Comparison of ENCODE assay signal across 8 mouse cellular contexts in the genomic region with DNA sequence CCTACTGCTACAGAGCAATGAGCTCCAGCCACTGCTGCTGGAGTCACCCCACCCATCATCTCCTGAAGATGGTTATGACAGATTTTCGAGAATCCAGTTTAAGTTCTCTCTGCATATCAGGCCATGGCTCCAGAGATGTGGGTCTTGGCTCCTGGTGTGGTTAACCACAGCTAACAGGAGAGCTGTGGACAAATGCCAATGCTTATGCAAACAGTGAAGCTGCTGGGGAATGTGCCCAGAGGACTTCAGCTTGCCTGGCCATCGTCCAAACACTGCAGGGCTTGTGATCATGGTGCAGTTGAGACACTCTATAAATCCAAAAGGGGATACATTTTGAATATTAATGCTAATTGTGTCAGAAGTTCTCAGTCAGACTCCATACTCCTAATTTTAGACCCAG.
DNase-seq lines count a peak whose midpoint lies in the region; ATAC-seq lines count a peak whose summit lies in the region.

No protein-coding gene starts in this region.

- no peaks in the 10 kb centered on the region; the same call in 1 of the 2 replicates for H3K9me3 ChIP-seq in midbrain, embryonic 14.5 days (ENCODE audit: control insufficient read depth, low read length)
- H3K9me3 ChIP-seq in midbrain, embryonic 16.5 days (replicated peaks; ENCODE audit: control insufficient read depth, low read length, poor library complexity, severe bottlenecking): no peaks in the 10 kb centered on the region; the same call in 1 of the 2 replicates
- H3K9me3 ChIP-seq in hindbrain, embryonic 14.5 days (ENCODE audit: control insufficient read depth, low read length): no peaks in the 10 kb centered on the region
- no peaks in the 10 kb centered on the region for H3K9me3 ChIP-seq in midbrain, embryonic 11.5 days (ENCODE audit: control insufficient read depth, low read length)

- no peaks in the 10 kb centered on the region for H3K4me1 ChIP-seq in midbrain, embryonic 14.5 days (ENCODE audit: control insufficient read depth, insufficient read depth, low read length)
- H3K4me1 ChIP-seq in midbrain, embryonic 16.5 days (ENCODE audit: control insufficient read depth, insufficient read depth, low read length): peaks cover under 1% of the 10 kb centered on the region; the same call in 1 of the 2 replicates
- no peaks in the 10 kb centered on the region for H3K4me1 ChIP-seq in hindbrain, embryonic 14.5 days (replicated peaks; ENCODE audit: control insufficient read depth, insufficient read depth, low read length)
- H3K4me1 ChIP-seq in midbrain, embryonic 11.5 days (ENCODE audit: control insufficient read depth, insufficient read depth, low read length): no peaks in the 10 kb centered on the region

- H3K4me2 ChIP-seq in midbrain, embryonic 14.5 days (ENCODE audit: low read length): no peak overlapping the region
- H3K4me2 ChIP-seq in midbrain, embryonic 16.5 days (ENCODE audit: low read length): no peak overlapping the region
- H3K4me2 ChIP-seq in hindbrain, embryonic 14.5 days (replicated peaks): no peak overlapping the region
- no peak overlapping the region for H3K4me2 ChIP-seq in midbrain, embryonic 11.5 days

- WGBS in midbrain, embryonic 14.5 days: 83% methylated on average over 2 of the region's 2 CpGs
- WGBS in midbrain, embryonic 16.5 days: 71% methylated on average over 2 of the region's 2 CpGs
- 78% methylated on average over 2 of the region's 2 CpGs for WGBS in hindbrain, embryonic 14.5 days
- WGBS in midbrain, embryonic 11.5 days: 65% methylated on average over 2 of the region's 2 CpGs

- H3K9ac ChIP-seq in midbrain, embryonic 14.5 days (replicated peaks; ENCODE audit: low read length): no peak overlapping the region
- H3K9ac ChIP-seq in midbrain, embryonic 16.5 days (ENCODE audit: low read depth, low read length): no peak overlapping the region
- no peak overlapping the region for H3K9ac ChIP-seq in hindbrain, embryonic 14.5 days
- no peak overlapping the region for H3K9ac ChIP-seq in midbrain, embryonic 11.5 days (ENCODE audit: low read length)

- H3K27me3 ChIP-seq in midbrain, embryonic 14.5 days (ENCODE audit: control insufficient read depth, insufficient read depth, low read length): no peaks in the 10 kb centered on the region
- no peaks in the 10 kb centered on the region for H3K27me3 ChIP-seq in midbrain, embryonic 16.5 days (ENCODE audit: control insufficient read depth, insufficient read depth, low read depth, low read length)
- no peaks in the 10 kb centered on the region for H3K27me3 ChIP-seq in hindbrain, embryonic 14.5 days (ENCODE audit: control insufficient read depth, insufficient read depth, low read length)
- H3K27me3 ChIP-seq in midbrain, embryonic 11.5 days (ENCODE audit: control insufficient read depth, insufficient read depth, low read length): no peaks in the 10 kb centered on the region

- peak; percentile 40 to 51 for DNase-seq in cerebellum, postnatal 10 days
- DNase-seq in cerebellum, adult 11-12 months: no peak
- peak; percentile 45 for DNase-seq in midbrain, embryonic 14.5 days
- peak; percentile 64 to 74 for DNase-seq in kidney, adult 8-10 months
- peak; percentile 9 for DNase-seq in ovary, postnatal 14 days (ENCODE audit: low spot score)
- no peak for DNase-seq in hindbrain, embryonic 14.5 days (ENCODE audit: low spot score)
- no peak for DNase-seq in midbrain, embryonic 11.5 days (ENCODE audit: low spot score, missing footprints)

- no peak overlapping the region for H3K4me3 ChIP-seq in midbrain, embryonic 14.5 days (replicated peaks; ENCODE audit: low read depth, low read length)
- H3K4me3 ChIP-seq in midbrain, embryonic 16.5 days (ENCODE audit: low read depth, low read length): no peak overlapping the region
- no peak overlapping the region for H3K4me3 ChIP-seq in hindbrain, embryonic 14.5 days (replicated peaks; ENCODE audit: low read length)
- H3K4me3 ChIP-seq in midbrain, embryonic 11.5 days (ENCODE audit: low read depth, low read length): no peak overlapping the region

- no peak overlapping the region for H3K27ac ChIP-seq in midbrain, embryonic 14.5 days (replicated peaks; ENCODE audit: low read depth, low read length)
- H3K27ac ChIP-seq in midbrain, embryonic 16.5 days (ENCODE audit: low read length): no peak overlapping the region
- H3K27ac ChIP-seq in hindbrain, embryonic 14.5 days: no peak overlapping the region
- H3K27ac ChIP-seq in midbrain, embryonic 11.5 days (ENCODE audit: low read depth, low read length): no peak overlapping the region

- no peaks in the 10 kb centered on the region for H3K36me3 ChIP-seq in midbrain, embryonic 14.5 days (ENCODE audit: control insufficient read depth, insufficient read depth, low read length)
- no peaks in the 10 kb centered on the region for H3K36me3 ChIP-seq in midbrain, embryonic 16.5 days (ENCODE audit: control insufficient read depth, insufficient read depth, low read length)
- no peaks in the 10 kb centered on the region for H3K36me3 ChIP-seq in hindbrain, embryonic 14.5 days (replicated peaks; ENCODE audit: control insufficient read depth, insufficient read depth)
- no peaks in the 10 kb centered on the region for H3K36me3 ChIP-seq in midbrain, embryonic 11.5 days (ENCODE audit: control insufficient read depth, insufficient read depth, low read length)

- no peak for ATAC-seq in midbrain, embryonic 14.5 days (ENCODE audit: low FRiP score, low TSS enrichment)
- no peak for ATAC-seq in midbrain, embryonic 16.5 days
- ATAC-seq in hindbrain, embryonic 14.5 days (ENCODE audit: low FRiP score): no peak
- ATAC-seq in midbrain, embryonic 11.5 days (ENCODE audit: low FRiP score): no peak

Comparison
In these comparisons a context has a peak if more than half of its experiments do, and no peak if none do; other contexts are left out.
1. DNase-seq: peak in cerebellum, postnatal 10 days (2 of 2), midbrain, embryonic 14.5 days (single experiment), kidney, adult 8-10 months (2 of 2) and ovary, postnatal 14 days (single experiment); none in cerebellum, adult 11-12 months (single experiment), hindbrain, embryonic 14.5 days (single experiment) and midbrain, embryonic 11.5 days (single experiment).